ENCODE assay signal across 8 mouse cellular contexts in the genomic region with DNA sequence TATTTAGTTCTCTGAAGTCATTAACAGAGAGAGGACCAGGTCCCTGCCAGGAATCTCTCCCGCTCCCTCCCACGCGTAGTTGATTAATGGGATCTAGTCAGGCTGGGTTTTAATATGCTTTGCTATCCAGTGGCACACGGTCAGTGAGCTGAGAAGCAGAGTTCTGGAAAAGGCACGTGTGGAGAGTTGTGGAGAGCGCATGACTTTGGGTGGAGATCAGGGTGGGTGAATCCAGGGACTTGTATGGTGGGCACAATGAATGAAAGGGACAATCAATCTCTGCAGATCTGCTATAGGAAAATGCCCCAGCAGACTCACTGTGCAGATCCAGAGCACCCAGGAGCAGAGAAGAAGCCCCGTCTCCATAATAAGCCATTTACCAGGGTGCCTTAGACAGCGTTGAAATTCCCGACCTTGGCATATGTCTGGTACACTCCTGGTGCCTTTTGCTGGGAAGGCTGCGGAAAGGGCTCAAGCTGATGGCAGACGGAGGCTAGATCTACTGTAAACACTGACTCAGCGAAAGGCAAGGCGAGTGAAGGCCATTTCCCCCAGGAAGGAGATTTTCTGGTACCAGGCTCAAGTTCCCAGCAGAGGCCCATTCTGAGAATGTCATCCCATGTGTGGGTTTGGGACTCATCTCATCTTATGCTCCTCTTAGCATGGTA.
DNase-seq lines count a peak whose midpoint lies in the region; ATAC-seq and TF ChIP-seq lines count a peak whose summit lies in the region.

No protein-coding gene starts in this region.

- H3K27me3 ChIP-seq in embryonic facial prominence, embryonic 13.5 days = no peaks in the 10 kb centered on the region
- H3K27me3 ChIP-seq in intestine, postnatal 0 days (replicated peaks; ENCODE audit: control insufficient read depth, insufficient read depth, low read length) = no peaks in the 10 kb centered on the region

- 67% methylated on average over 13 of the region's 13 CpGs for WGBS in embryonic facial prominence, embryonic 13.5 days
- 49% methylated on average over 13 of the region's 13 CpGs for WGBS in intestine, postnatal 0 days

- 0 out of 2 replicates have a peak overlapping the region, but pooled peaks have one; percentile 57 for H3K9ac ChIP-seq in embryonic facial prominence, embryonic 13.5 days
- H3K9ac ChIP-seq in intestine, postnatal 0 days (ENCODE audit: low read depth, low read length) = no peak overlapping the region

- peak overlapping the region; percentile 69 for H3K27ac ChIP-seq in embryonic facial prominence, embryonic 13.5 days
- H3K27ac ChIP-seq in intestine, postnatal 0 days (ENCODE audit: low read depth, low read length) = no peak overlapping the region; the same call in 1 of the 2 replicates

- no peaks in the 10 kb centered on the region for H3K36me3 ChIP-seq in embryonic facial prominence, embryonic 13.5 days
- no peaks in the 10 kb centered on the region for H3K36me3 ChIP-seq in intestine, postnatal 0 days (ENCODE audit: control insufficient read depth, insufficient read depth)

- ATAC-seq in embryonic facial prominence, embryonic 13.5 days (ENCODE audit: insufficient number of reproducible peaks, insufficient read depth, low FRiP score, low TSS enrichment, low read depth) = no peak
- ATAC-seq in intestine, postnatal 0 days = no peak

- DNase-seq in retina, postnatal 1 day = peak; percentile 14
- no peak for DNase-seq in retina, embryonic 14.5 days (ENCODE audit: low spot score)
- DNase-seq in lung, postnatal 4 days = peak; percentile 42 to 51
- DNase-seq in right cerebral cortex, postnatal 36 days (ENCODE audit: low spot score in 2 of 2) = no peak
- DNase-seq in B cell, adult 2 months = no peak
- no peak for DNase-seq in frontal cortex, postnatal 14 days (ENCODE audit: low spot score in 2 of 2)

- peak overlapping the region; percentile 60 for H3K4me2 ChIP-seq in embryonic facial prominence, embryonic 13.5 days
- H3K4me2 ChIP-seq in intestine, postnatal 0 days (replicated peaks; ENCODE audit: low read depth) = peak overlapping the region; percentile 63

- H3K9me3 ChIP-seq in embryonic facial prominence, embryonic 13.5 days = no peaks in the 10 kb centered on the region
- H3K9me3 ChIP-seq in intestine, postnatal 0 days (ENCODE audit: control insufficient read depth) = no peaks in the 10 kb centered on the region

- H3K4me1 ChIP-seq in embryonic facial prominence, embryonic 13.5 days = peaks cover 22% of the 10 kb centered on the region
- 0 out of 2 replicates have a peak, but pooled peaks cover 6% of the 10 kb centered on the region for H3K4me1 ChIP-seq in intestine, postnatal 0 days (replicated peaks; ENCODE audit: control insufficient read depth, insufficient read depth, low read length)

- TF ChIP-seq CTCF in intestine, postnatal 0 days (IDR thresholded peaks at IDR 0.05; ENCODE audit: low read depth) = no peak

- no peak overlapping the region for H3K4me3 ChIP-seq in embryonic facial prominence, embryonic 13.5 days
- no peak overlapping the region for H3K4me3 ChIP-seq in intestine, postnatal 0 days (ENCODE audit: low read depth, low read length)

Comparison
In these comparisons a context has a peak if more than half of its experiments do, and no peak if none do; other contexts are left out.
1. DNase-seq: peak in retina, postnatal 1 day (single experiment) and lung, postnatal 4 days (2 of 2); none in retina, embryonic 14.5 days (single experiment), right cerebral cortex, postnatal 36 days (0 of 2), B cell, adult 2 months (0 of 2) and frontal cortex, postnatal 14 days (0 of 2).